Mouse (Mus musculus): ENCODE measurements around the gene Trim50. TPM values are rescaled to one million over a fixed set of nuclear protein-coding genes. Genes with fewer than 3 reads are reported as not detected.

The Trim50 gene
- polyA plus RNA-seq, 1 experiment from 2014 or later, result not detected

DNA sequence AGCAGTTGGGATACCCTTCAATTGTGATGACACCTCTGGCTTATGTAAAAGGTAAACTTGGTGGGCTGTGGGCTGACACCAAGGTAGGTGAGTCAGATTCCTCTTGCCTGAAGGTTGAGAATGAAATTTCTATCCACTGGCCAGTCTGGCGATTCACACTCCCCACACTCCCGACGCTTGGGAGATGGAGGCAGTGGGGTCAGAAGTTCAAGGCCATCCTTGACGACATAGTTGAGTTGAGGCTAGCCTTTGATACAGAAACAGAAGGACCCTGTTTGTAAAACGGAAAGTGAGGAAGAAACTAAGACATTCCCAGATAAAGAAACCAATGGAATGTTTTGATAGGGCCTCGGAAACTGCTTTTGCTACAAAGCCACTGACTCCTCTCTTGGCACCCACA lies 46.3 kb downstream of the Trim50 start:
- H3K27me3 ChIP-seq, result peaks cover 6% of the 10 kb centered on the region; the same call in 1 of the 2 replicates
- no peak for ATAC-seq (ENCODE audit: low FRiP score, low read depth)
- 70% methylated on average over 6 of the region's 6 CpGs for WGBS
- no peak overlapping the region for H3K4me3 ChIP-seq
- no peak overlapping the region for H3K27ac ChIP-seq (replicated peaks)
- peaks cover 4% of the 10 kb centered on the region for H3K4me1 ChIP-seq
- H3K9me3 ChIP-seq, result no peaks in the 10 kb centered on the region
- no peaks in the 10 kb centered on the region for H3K36me3 ChIP-seq
- H3K4me2 ChIP-seq (replicated peaks), result no peak overlapping the region
- H3K9ac ChIP-seq (replicated peaks), result no peak overlapping the region

DNA sequence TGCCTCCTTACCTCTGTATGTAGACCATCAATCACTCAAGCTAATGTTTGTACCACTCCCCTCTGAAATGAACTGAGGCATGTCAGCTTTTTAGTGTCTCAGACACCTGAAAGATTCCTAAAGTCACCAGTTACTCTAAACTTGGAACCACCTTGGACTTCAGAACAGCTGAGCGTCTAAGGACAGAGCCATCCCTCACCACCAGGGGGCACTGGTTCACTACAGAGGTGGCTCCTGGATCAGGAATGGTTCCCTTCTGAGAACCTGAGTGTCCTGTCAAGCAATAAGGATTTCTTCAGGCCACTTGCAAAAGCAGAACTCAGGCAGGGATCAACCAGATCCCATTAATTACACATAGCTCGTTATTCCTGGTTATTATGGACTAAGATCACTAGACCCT lies 47.1 kb downstream of the Trim50 start:
- ATAC-seq (ENCODE audit: low FRiP score, low read depth), result no peak
- Histone ChIP-seq H3K9ac (replicated peaks) (no peak overlapping the region), H3K36me3 (no peaks in the 10 kb centered on the region), H3K9me3 (no peaks in the 10 kb centered on the region), H3K27me3 (peaks cover 9% of the 10 kb centered on the region; the same call in 1 of the 2 replicates), H3K4me1 (peaks cover 5% of the 10 kb centered on the region; the same call in 1 of the 2 replicates), H3K4me2 (replicated peaks) (no peak overlapping the region), H3K27ac (replicated peaks) (no peak overlapping the region), H3K4me3 (no peak overlapping the region)
- 11% methylated on average over 2 of the region's 2 CpGs for WGBS

DNA sequence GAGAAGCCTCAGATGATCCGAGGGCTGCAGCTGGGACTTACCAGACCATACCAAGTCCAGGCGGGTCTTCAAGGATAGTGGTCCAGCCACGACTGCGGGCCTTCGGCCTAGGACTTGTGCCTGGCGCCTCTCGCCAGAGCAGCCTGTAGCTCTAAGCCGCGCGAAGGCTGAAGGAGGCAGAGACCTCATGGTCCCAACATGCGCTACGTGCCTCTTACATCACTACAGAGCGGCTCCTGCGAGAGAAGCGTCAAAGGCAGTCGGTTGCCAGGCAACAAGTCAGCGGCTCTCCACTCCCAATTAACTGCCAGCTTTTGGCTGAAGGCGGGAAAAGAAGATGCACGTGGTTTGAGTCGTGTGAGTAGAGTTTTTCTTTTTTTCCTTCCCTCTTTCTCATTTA lies 51.5 kb downstream of the Trim50 start:
- 33% methylated on average over 20 of the region's 20 CpGs for WGBS
- no peaks in the 10 kb centered on the region for H3K9me3 ChIP-seq
- H3K9ac ChIP-seq (replicated peaks), result no peak overlapping the region
- no peak overlapping the region for H3K4me3 ChIP-seq
- H3K4me2 ChIP-seq (replicated peaks), result no peak overlapping the region; the same call in 1 of the 2 replicates
- ATAC-seq (ENCODE audit: low FRiP score, low read depth), result peak; percentile 58; the same call in 1 of the 2 replicates
- H3K36me3 ChIP-seq, result peaks cover 5% of the 10 kb centered on the region
- peaks cover 5% of the 10 kb centered on the region; the same call in 1 of the 2 replicates for H3K4me1 ChIP-seq
- no peak overlapping the region for H3K27ac ChIP-seq (replicated peaks)
- peaks cover 4% of the 10 kb centered on the region; the same call in 1 of the 2 replicates for H3K27me3 ChIP-seq

DNA sequence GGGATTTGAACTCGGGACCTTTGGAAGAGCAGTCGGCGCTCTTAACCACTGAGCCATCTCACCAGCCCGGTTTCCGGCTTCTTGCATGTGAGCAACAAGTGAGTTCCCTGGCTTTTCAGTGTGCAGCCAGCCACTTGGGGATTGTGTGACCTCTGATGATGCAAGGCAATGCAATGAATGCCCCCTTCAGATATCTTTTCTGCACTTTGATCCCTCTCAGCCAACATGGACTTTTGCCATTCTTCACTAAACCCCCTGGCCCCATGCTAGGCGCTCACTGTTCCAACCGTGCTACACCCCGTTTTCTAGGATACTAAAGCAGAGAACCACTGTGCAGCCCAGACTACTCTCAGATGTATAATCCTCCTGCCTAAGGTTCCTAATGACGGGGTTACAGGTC lies 52.3 kb downstream of the Trim50 start:
- H3K36me3 ChIP-seq, result peaks cover 13% of the 10 kb centered on the region
- H3K27me3 ChIP-seq, result peaks cover 4% of the 10 kb centered on the region; the same call in 1 of the 2 replicates
- ATAC-seq (ENCODE audit: low FRiP score, low read depth), result no peak
- H3K4me3 ChIP-seq, result no peak overlapping the region
- H3K4me1 ChIP-seq, result peaks cover 5% of the 10 kb centered on the region; the same call in 1 of the 2 replicates
- H3K27ac ChIP-seq (replicated peaks), result no peak overlapping the region
- no peaks in the 10 kb centered on the region for H3K9me3 ChIP-seq
- 82% methylated on average over 9 of the region's 9 CpGs for WGBS
- no peak overlapping the region for H3K9ac ChIP-seq (replicated peaks)
- no peak overlapping the region for H3K4me2 ChIP-seq (replicated peaks)

DNA sequence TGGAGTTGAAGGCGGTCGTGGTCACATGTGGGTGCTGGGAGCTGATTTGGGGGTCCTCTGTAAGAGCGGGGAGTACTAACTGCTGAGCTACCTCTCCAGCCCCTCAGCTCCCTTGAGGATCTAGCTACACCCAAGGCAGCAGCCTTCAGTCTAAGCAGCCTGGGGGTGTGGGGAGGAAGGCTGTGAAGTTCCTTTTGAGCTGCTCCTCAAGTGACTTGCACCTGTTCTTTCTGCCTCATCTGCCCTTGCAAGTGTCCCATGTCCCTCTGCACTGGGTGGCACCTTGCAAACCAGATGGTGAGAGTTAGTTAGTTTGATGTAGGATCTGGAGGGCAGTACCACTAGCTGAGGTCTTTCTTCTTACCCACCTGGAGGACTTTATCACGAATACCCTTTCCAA lies 55.0 kb downstream of the Trim50 start:
- Histone ChIP-seq H3K4me2 (replicated peaks) (no peak overlapping the region), H3K9ac (replicated peaks) (no peak overlapping the region), H3K9me3 (no peaks in the 10 kb centered on the region), H3K4me3 (no peak overlapping the region), H3K36me3 (peaks cover 36% of the 10 kb centered on the region), H3K27me3 (peaks cover 4% of the 10 kb centered on the region; the same call in 1 of the 2 replicates), H3K4me1 (peaks cover 5% of the 10 kb centered on the region; the same call in 1 of the 2 replicates), H3K27ac (replicated peaks) (no peak overlapping the region)
- no peak for ATAC-seq (ENCODE audit: low FRiP score, low read depth)
- 83% methylated on average over 4 of the region's 4 CpGs for WGBS

- Histone ChIP-seq H3K4me1 (no peaks in the 10 kb centered on the region), H3K4me2 (replicated peaks) (no peak overlapping the region), H3K4me3 (no peak overlapping the region), H3K27ac (replicated peaks) (no peak overlapping the region), H3K36me3 (peaks cover 57% of the 10 kb centered on the region), H3K27me3 (no peaks in the 10 kb centered on the region), H3K9me3 (no peaks in the 10 kb centered on the region), H3K9ac (replicated peaks) (no peak overlapping the region)
- 93% methylated on average over 9 of the region's 9 CpGs for WGBS
- no peak for ATAC-seq (ENCODE audit: low FRiP score, low read depth)
These were observed 57.2 kb downstream of the Trim50 start for GRCm38 (mm10) chr5:135410266-135410665.

Small RNAs within 50 kb of the gene (microRNA-seq; reads per million reads assigned to microRNA genes)
- 1.9 reads per million for gene Mir7033

Other genes starting within 250 kb of the Trim50 start
- gene Tbl2, start 203.6 kb upstream of the Trim50 start, polyA plus RNA-seq (2016; fragmentation: Nextera tagmentation; extraction: Ambion mirVana), result 26.3 and 26.5 TPM in 2 replicates
- 46.8 and 49.6 TPM in 2 replicates for gene Bcl7b, start 185.0 kb upstream of the Trim50 start, polyA plus RNA-seq (2016; fragmentation: Nextera tagmentation; extraction: Ambion mirVana)
- gene Baz1b, start 166.0 kb upstream of the Trim50 start, polyA plus RNA-seq (2016; fragmentation: Nextera tagmentation; extraction: Ambion mirVana), result 68.1 and 70.4 TPM in 2 replicates
- 12.2 and 14.6 TPM in 2 replicates for gene Fzd9, start 102.1 kb upstream of the Trim50 start, polyA plus RNA-seq (2016; fragmentation: Nextera tagmentation; extraction: Ambion mirVana)
- gene Fkbp6, start 3.3 kb upstream of the Trim50 start, polyA plus RNA-seq (2016; fragmentation: Nextera tagmentation; extraction: Ambion mirVana), result not detected in 2 replicates
- gene Nsun5, start 16.7 kb downstream of the Trim50 start, polyA plus RNA-seq (2016; fragmentation: Nextera tagmentation; extraction: Ambion mirVana), result 35.3 and 36.9 TPM in 2 replicates
- 20.9 and 24.9 TPM in 2 replicates for gene Pom121, start 41.3 kb downstream of the Trim50 start, polyA plus RNA-seq (2016; fragmentation: Nextera tagmentation; extraction: Ambion mirVana)
- 68.4 and 69.7 TPM in 2 replicates for gene Hip1, start 191.8 kb downstream of the Trim50 start, polyA plus RNA-seq (2016; fragmentation: Nextera tagmentation; extraction: Ambion mirVana)
- not detected in 2 replicates for gene Ccl26, start 210.3 kb downstream of the Trim50 start, polyA plus RNA-seq (2016; fragmentation: Nextera tagmentation; extraction: Ambion mirVana)
- gene Ccl24, start 219.8 kb downstream of the Trim50 start, polyA plus RNA-seq (2016; fragmentation: Nextera tagmentation; extraction: Ambion mirVana), result 4.7 and 4.8 TPM in 2 replicates

Measured in midbrain, embryonic 12.5 days (tissue).